Mouse (Mus musculus) kidney, embryonic 16.5 days (tissue): ENCODE results near the gene Tmem222. TPM values are rescaled to one million over a fixed set of nuclear protein-coding genes. Genes with fewer than 3 reads are reported as not detected.

ENCODE experiments used
- ATAC-seq: fragments of 200-750 bp; cut with Nextera tagmentation; 2 replicates; pipeline ENCODE4 v1.8.0; 2017; ENCODE audit warnings: moderate TSS enrichment; ENCODE audit not compliant: low FRiP score, low TSS enrichment
- H3K27ac ChIP-seq: fragments of 300-500 bp; sonication (generic); 2 replicates; pipeline ENCODE4 v1.5.1; 2014; ENCODE audit warnings: low read length
- H3K27me3 ChIP-seq: fragments of 300-500 bp; sonication (generic); 2 replicates; pipeline ENCODE4 v1.6.1; 2014; ENCODE audit warnings: low read length, control low read depth, mixed read lengths; ENCODE audit not compliant: insufficient read depth
- H3K36me3 ChIP-seq: fragments of 300-500 bp; sonication (generic); 2 replicates; pipeline ENCODE4 v1.6.1; 2014; ENCODE audit warnings: low read length, control low read depth, mixed read lengths; ENCODE audit not compliant: insufficient read depth
- H3K4me1 ChIP-seq: fragments of 300-500 bp; sonication (generic); 2 replicates; pipeline ENCODE4 v1.6.1; 2014; ENCODE audit warnings: low read length, control low read depth, mixed read lengths; ENCODE audit not compliant: insufficient read depth
- H3K4me2 ChIP-seq: fragments of 300-500 bp; sonication (generic); replicated peaks from 2 replicates; pipeline ENCODE4 v1.6.1; 2014; ENCODE audit warnings: low read depth, low read length
- H3K4me3 ChIP-seq: fragments of 300-500 bp; sonication (generic); 2 replicates; pipeline ENCODE4 v1.5.1; 2014; ENCODE audit warnings: mild to moderate bottlenecking, low read length
- H3K9ac ChIP-seq: fragments of 300-500 bp; sonication (generic); replicated peaks from 2 replicates; pipeline ENCODE4 v1.6.1; 2014; ENCODE audit warnings: low read length
- H3K9me3 ChIP-seq: fragments of 300-500 bp; sonication (generic); 2 replicates; pipeline ENCODE4 v1.6.1; 2016; ENCODE audit warnings: low read length, control low read depth
- WGBS: fragments of 180-500 bp; shearing (Covaris S2); extraction: QIAGEN DNeasy Blood & Tissue Kit; methylation state at CpG from one replicate; pipeline ENCODE4 v1.1.7; 2014; 5-methylcytosine and 5-hydroxymethylcytosine counted together
- polyA plus RNA-seq: library from polyadenylated mRNA; unstranded; fragments of >200 nt; fragmentation: Nextera tagmentation; extraction: Ambion mirVana; gene quantifications from 2 replicates; pipeline ENCODE4 v1.2.1, GENCODE M21; 2015

The Tmem222 gene
- polyA plus RNA-seq, 1 experiment from 2014 or later: 90.4 TPM

GRCm38 (mm10) chr4:133244289-133244688 lies 33.3 kb downstream of the Tmem222 start:
- no peak for ATAC-seq
- Histone ChIP-seq H3K4me2 (no peak overlapping the region), H3K4me3 (no peak overlapping the region), H3K9me3 (no peaks in the 10 kb centered on the region), H3K27me3 (peaks cover 29% of the 10 kb centered on the region), H3K36me3 (no peaks in the 10 kb centered on the region), H3K4me1 (peaks cover 22% of the 10 kb centered on the region), H3K9ac (no peak overlapping the region), H3K27ac (no peak overlapping the region)
- 84% methylated on average over 1 of the region's 1 CpGs for WGBS

DNA sequence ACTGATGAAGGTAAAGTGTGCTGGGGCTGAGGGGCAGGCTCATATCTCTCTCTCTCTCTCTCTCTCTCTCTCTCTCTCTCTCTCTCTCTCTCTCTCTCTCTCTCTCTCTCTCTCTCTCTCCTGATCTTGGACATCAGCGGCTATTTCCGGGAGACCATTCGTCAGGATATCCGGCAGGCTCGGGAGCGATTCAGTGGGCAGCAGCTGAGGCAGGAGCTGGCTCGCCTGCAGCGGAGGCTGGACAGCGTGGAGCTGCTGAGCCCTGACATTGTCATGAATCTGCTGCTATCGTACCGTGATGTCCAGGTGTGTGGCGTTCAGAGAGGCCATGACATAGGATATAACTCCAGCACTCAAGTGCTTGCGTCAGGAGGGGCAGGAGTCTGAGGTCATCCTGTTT lies 34.1 kb downstream of the Tmem222 start:
- ATAC-seq: no peak
- no peak overlapping the region for H3K4me2 ChIP-seq

DNA sequence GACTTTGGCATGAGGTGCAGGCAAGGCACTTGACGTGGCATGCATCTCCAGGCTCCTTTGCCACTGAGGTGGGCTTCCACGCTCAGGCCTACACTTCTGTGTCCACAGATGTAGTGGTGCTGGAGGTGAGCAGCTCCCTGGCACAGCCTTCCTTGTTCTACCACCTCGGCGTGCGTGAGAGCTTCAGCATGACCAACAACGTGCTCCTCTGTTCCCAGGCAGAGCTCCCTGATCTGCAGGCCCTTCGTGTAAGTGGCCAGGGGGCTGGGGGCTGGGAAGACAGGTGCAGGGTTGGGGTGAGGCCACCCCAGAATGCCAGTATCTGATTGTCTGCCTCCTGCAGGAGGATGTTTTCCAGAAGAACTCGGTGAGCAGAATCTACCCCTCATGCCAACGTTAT lies 34.9 kb downstream of the Tmem222 start:
- no peak for ATAC-seq
- Histone ChIP-seq H3K36me3 (no peaks in the 10 kb centered on the region), H3K27me3 (peaks cover 24% of the 10 kb centered on the region), H3K9ac (no peak overlapping the region), H3K4me1 (peaks cover 22% of the 10 kb centered on the region), H3K4me2 (no peak overlapping the region), H3K4me3 (no peak overlapping the region), H3K27ac (no peak overlapping the region), H3K9me3 (no peaks in the 10 kb centered on the region)
- 67% methylated on average over 9 of the region's 9 CpGs for WGBS

More for the DNA sequence above, 34.1 kb downstream of the Tmem222 start:
- no peak overlapping the region for H3K9ac ChIP-seq
- peaks cover 27% of the 10 kb centered on the region for H3K27me3 ChIP-seq
- H3K27ac ChIP-seq: no peak overlapping the region
- H3K9me3 ChIP-seq: no peaks in the 10 kb centered on the region
- no peaks in the 10 kb centered on the region for H3K36me3 ChIP-seq
- H3K4me1 ChIP-seq: peaks cover 22% of the 10 kb centered on the region
- no peak overlapping the region for H3K4me3 ChIP-seq
- 10% methylated on average over 13 of the region's 13 CpGs for WGBS

DNA sequence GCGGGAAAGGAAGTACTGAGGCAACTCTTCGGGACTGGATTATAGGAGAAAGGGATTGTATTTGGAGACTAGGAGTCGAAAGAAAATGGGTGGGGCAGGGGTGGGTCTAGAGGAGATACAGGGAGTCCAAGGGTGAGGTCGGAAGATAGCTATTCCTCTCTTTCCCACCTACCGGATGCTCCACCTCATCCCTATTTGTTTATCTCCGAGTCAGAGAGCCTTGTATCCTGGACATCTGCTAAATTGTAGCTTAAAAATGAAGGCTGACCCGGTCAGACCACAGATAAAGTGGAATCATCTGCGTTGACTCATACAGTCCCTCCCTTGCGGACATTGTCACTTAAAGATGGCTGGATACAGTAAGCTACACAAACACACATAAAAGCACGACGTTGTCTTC lies 35.7 kb downstream of the Tmem222 start:
- H3K4me3 ChIP-seq: peak overlapping the region; percentile 67
- H3K9me3 ChIP-seq: no peaks in the 10 kb centered on the region
- no peak overlapping the region for H3K27ac ChIP-seq
- H3K9ac ChIP-seq: peak overlapping the region; percentile 29; the same call in 1 of the 2 replicates
- H3K4me1 ChIP-seq: peaks cover 22% of the 10 kb centered on the region
- H3K27me3 ChIP-seq: peaks cover 18% of the 10 kb centered on the region
- H3K4me2 ChIP-seq: peak overlapping the region; percentile 99
- WGBS: 27% methylated on average over 11 of the region's 11 CpGs
- no peak; the same call in 1 of the 2 replicates for ATAC-seq
- H3K36me3 ChIP-seq: no peaks in the 10 kb centered on the region

DNA sequence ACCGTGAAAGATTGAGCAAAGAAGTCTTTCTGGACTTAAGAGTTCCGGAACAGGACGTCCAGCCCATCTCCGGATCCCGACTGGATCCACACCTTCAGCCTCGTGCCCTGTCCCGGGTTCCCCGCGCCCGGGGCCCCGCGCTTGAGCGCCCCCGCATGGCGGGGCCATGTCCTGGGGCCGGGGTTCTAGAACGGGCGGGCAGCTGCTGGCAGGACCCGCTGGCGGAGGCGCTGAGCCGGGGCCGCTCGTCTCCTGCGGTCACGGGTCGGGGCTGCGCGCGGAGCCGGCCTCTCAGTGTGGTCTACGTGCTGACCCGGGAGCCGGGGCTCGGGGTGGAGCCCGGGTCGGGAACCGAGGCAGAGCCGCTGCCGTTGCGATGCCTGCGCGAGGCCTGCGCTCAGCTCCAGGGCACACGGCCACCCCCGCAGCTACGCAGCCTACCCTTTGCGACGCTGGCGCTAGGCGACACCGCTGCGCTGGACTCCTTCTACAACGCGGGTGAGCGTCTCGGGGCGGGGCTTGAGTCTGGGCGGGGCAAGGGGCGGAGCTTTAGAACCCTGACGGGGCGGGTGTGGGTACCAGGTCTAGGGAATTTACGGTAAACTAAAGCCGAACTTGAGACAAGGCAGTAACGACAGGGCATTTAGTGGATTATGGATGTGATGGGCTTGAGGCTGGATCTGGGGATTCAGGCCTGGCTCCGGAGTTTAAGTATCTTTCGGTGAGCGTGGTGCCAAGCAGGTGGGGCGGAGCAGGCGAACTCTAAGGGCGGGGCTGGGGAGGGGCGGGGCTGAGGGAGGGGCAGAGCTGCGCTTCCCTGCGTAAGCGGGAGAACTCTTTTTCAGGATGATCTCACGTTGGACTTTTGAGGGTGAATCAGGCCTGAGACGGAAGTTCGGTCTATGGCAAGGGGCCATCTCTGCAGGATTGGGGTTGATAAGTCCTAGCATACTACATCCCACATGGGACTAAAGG lies 36.4 kb downstream of the Tmem222 start:
- Histone ChIP-seq H3K27me3 (peaks cover 18% of the 10 kb centered on the region), H3K27ac (peak overlapping the region; percentile 71), H3K36me3 (no peaks in the 10 kb centered on the region), H3K4me3 (peak overlapping the region; percentile 67), H3K9me3 (no peaks in the 10 kb centered on the region), H3K4me2 (peak overlapping the region; percentile 99), H3K9ac (peak overlapping the region; percentile 78), H3K4me1 (peaks cover 22% of the 10 kb centered on the region)
- ATAC-seq: peak; percentile 91
- WGBS: under 1% methylated on average over 77 of the region's 78 CpGs

GRCm38 (mm10) chr4:133240490-133240921 lies 37.1 kb downstream of the Tmem222 start, which contains the start of gene Map3k6:
Gene Map3k6 (plus strand): TSS chr4:133240818.
- WGBS: 5% methylated on average over 16 of the region's 16 CpGs
- H3K4me3 ChIP-seq: peak within 1 kb of the TSS; percentile 67
- H3K9ac ChIP-seq: peak within 1 kb of the TSS; percentile 78
- peak; percentile 55 for ATAC-seq
- peaks cover 18% of the 10 kb centered on the region for H3K27me3 ChIP-seq
- H3K4me1 ChIP-seq: peaks cover 22% of the 10 kb centered on the region
- peak within 1 kb of the TSS; percentile 99 for H3K4me2 ChIP-seq
- peak within 1 kb of the TSS; percentile 71 for H3K27ac ChIP-seq
- no peaks in the 10 kb centered on the region for H3K9me3 ChIP-seq
- no peaks in the 10 kb centered on the region for H3K36me3 ChIP-seq

DNA sequence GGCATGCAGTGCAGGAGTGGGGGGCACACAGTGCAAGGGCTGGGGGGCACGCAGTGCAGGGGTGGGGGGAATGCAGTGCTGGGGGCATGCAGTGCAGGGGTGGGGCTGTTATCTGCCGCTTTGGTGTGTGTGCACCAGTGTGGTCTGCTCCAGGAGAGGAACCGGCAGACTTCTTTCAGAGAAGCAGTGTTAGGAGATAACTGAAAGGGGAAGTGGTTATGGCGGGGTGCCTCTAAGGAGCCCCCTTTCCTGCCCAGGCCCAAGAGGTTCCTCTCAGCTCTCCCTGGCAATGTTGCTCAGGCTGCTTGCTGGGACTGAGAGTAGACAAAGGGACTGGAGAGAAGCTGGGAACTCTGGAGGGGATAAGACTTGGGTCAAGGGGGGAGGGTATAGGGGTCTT lies 39.7 kb downstream of the Tmem222 start:
- no peaks in the 10 kb centered on the region for H3K36me3 ChIP-seq
- no peak overlapping the region for H3K27ac ChIP-seq
- H3K9me3 ChIP-seq: no peaks in the 10 kb centered on the region
- H3K9ac ChIP-seq: no peak overlapping the region
- H3K4me1 ChIP-seq: peaks cover 17% of the 10 kb centered on the region
- WGBS: 72% methylated on average over 4 of the region's 4 CpGs
- ATAC-seq: no peak
- peaks cover 10% of the 10 kb centered on the region for H3K27me3 ChIP-seq
- no peak overlapping the region for H3K4me2 ChIP-seq
- H3K4me3 ChIP-seq: no peak overlapping the region

GRCm38 (mm10) chr4:133235415-133235814 lies 42.2 kb downstream of the Tmem222 start:
- H3K27me3 ChIP-seq: 0 out of 2 replicates have a peak, but pooled peaks cover 2% of the 10 kb centered on the region
- H3K4me3 ChIP-seq: no peak overlapping the region
- H3K9ac ChIP-seq: no peak overlapping the region
- no peaks in the 10 kb centered on the region for H3K36me3 ChIP-seq
- no peak overlapping the region for H3K4me2 ChIP-seq
- WGBS: 83% methylated on average over 5 of the region's 5 CpGs
- H3K27ac ChIP-seq: no peak overlapping the region
- no peaks in the 10 kb centered on the region for H3K9me3 ChIP-seq
- no peak for ATAC-seq
- peaks cover 4% of the 10 kb centered on the region for H3K4me1 ChIP-seq

GRCm38 (mm10) chr4:133234771-133235170 lies 42.8 kb downstream of the Tmem222 start:
- H3K4me3 ChIP-seq: no peak overlapping the region
- 0 out of 2 replicates have a peak, but pooled peaks cover 2% of the 10 kb centered on the region for H3K27me3 ChIP-seq
- H3K27ac ChIP-seq: no peak overlapping the region
- no peaks in the 10 kb centered on the region for H3K4me1 ChIP-seq
- no peak for ATAC-seq
- no peak overlapping the region for H3K9ac ChIP-seq
- H3K36me3 ChIP-seq: no peaks in the 10 kb centered on the region
- no peaks in the 10 kb centered on the region for H3K9me3 ChIP-seq
- H3K4me2 ChIP-seq: no peak overlapping the region
- WGBS: 69% methylated on average over 5 of the region's 5 CpGs
